Comparison of ENCODE assay signal across 8 mouse cellular contexts in genomic region chr5:149279273-149279844, GRCm38 (mm10). TPM values are rescaled to one million over a fixed set of nuclear protein-coding genes. Genes with fewer than 3 reads are reported as not detected.
DNase-seq lines count a peak whose midpoint lies in the region; ATAC-seq lines count a peak whose summit lies in the region.

No protein-coding gene starts in this region.

- WGBS in heart, embryonic 10.5 days: 25% methylated on average over 22 of the region's 22 CpGs
- WGBS in kidney, embryonic 16.5 days: 39% methylated on average over 22 of the region's 22 CpGs
- 30% methylated on average over 22 of the region's 22 CpGs for WGBS in midbrain, embryonic 12.5 days

- peak overlapping the region; percentile 37; the same call in 1 of the 2 replicates for H3K4me3 ChIP-seq in heart, embryonic 10.5 days
- H3K4me3 ChIP-seq in kidney, embryonic 16.5 days (ENCODE audit: low read length): no peak overlapping the region
- 0 out of 2 replicates have a peak overlapping the region, but pooled peaks have one; percentile 1 for H3K4me3 ChIP-seq in midbrain, embryonic 12.5 days

- no peaks in the 10 kb centered on the region; the same call in 1 of the 2 replicates for H3K36me3 ChIP-seq in heart, embryonic 10.5 days
- no peaks in the 10 kb centered on the region for H3K36me3 ChIP-seq in kidney, embryonic 16.5 days (ENCODE audit: insufficient read depth, low read length)
- H3K36me3 ChIP-seq in midbrain, embryonic 12.5 days: no peaks in the 10 kb centered on the region

- H3K27me3 ChIP-seq in heart, embryonic 10.5 days (ENCODE audit: insufficient read depth, poor library complexity, severe bottlenecking): no peaks in the 10 kb centered on the region
- no peaks in the 10 kb centered on the region for H3K27me3 ChIP-seq in kidney, embryonic 16.5 days (ENCODE audit: insufficient read depth, low read length)
- no peaks in the 10 kb centered on the region; the same call in 1 of the 2 replicates for H3K27me3 ChIP-seq in midbrain, embryonic 12.5 days

- peak; percentile 51 for DNase-seq in layer of hippocampus, adult 11-12 months (ENCODE audit: low spot score)
- DNase-seq in layer of hippocampus, adult 9-10 months (ENCODE audit: low spot score): no peak
- peak; percentile 73 for DNase-seq in embryo, embryonic 11 days
- peak; percentile 82 for DNase-seq in heart, embryonic 10.5 days (ENCODE audit: low spot score)
- DNase-seq in spleen, adult 18-20 months: no peak
- DNase-seq in urinary bladder, postnatal 10 days (ENCODE audit: low spot score): no peak

- H3K4me1 ChIP-seq in heart, embryonic 10.5 days: peaks cover 9% of the 10 kb centered on the region; the same call in 1 of the 2 replicates
- H3K4me1 ChIP-seq in kidney, embryonic 16.5 days (ENCODE audit: insufficient read depth, low read length): peaks cover 4% of the 10 kb centered on the region; the same call in 1 of the 2 replicates
- no peaks in the 10 kb centered on the region for H3K4me1 ChIP-seq in midbrain, embryonic 12.5 days

- no peak overlapping the region for H3K9ac ChIP-seq in kidney, embryonic 16.5 days (replicated peaks; ENCODE audit: low read length)
- no peak overlapping the region for H3K9ac ChIP-seq in midbrain, embryonic 12.5 days (replicated peaks)

- H3K27ac ChIP-seq in heart, embryonic 10.5 days: peak overlapping the region; percentile 75; the same call in 1 of the 2 replicates
- no peak overlapping the region for H3K27ac ChIP-seq in kidney, embryonic 16.5 days (ENCODE audit: low read length)
- H3K27ac ChIP-seq in midbrain, embryonic 12.5 days (replicated peaks): peak overlapping the region; percentile 62

- ATAC-seq in kidney, embryonic 16.5 days (ENCODE audit: low FRiP score, low TSS enrichment): no peak; the same call in 1 of the 2 replicates
- peak; percentile 56; the same call in 1 of the 2 replicates for ATAC-seq in midbrain, embryonic 12.5 days (ENCODE audit: low FRiP score, low read depth)

- H3K9me3 ChIP-seq in heart, embryonic 10.5 days: peaks cover 11% of the 10 kb centered on the region; the same call in 1 of the 2 replicates
- peaks cover 16% of the 10 kb centered on the region for H3K9me3 ChIP-seq in kidney, embryonic 16.5 days (ENCODE audit: low read length)
- peaks cover 10% of the 10 kb centered on the region; the same call in 1 of the 2 replicates for H3K9me3 ChIP-seq in midbrain, embryonic 12.5 days

- H3K4me2 ChIP-seq in kidney, embryonic 16.5 days (replicated peaks; ENCODE audit: low read depth, low read length): peak overlapping the region; percentile 9; the same call in 1 of the 2 replicates
- peak overlapping the region; percentile 37 for H3K4me2 ChIP-seq in midbrain, embryonic 12.5 days (replicated peaks)

RNA-seq across cellular contexts. Expression of gene Alox5ap, which starts 14.8 kb away (rescaled TPM):
- polyA plus RNA-seq in heart, embryonic 10.5 days (2016; fragmentation: Nextera tagmentation; extraction: Ambion mirVana): 4.3 and 4.5 TPM in 2 replicates
- 12.6 and 17.8 TPM in 2 replicates for polyA plus RNA-seq in kidney, embryonic 16.5 days (2015; fragmentation: Nextera tagmentation; extraction: Ambion mirVana)
- polyA plus RNA-seq in midbrain, embryonic 12.5 days (2016; fragmentation: Nextera tagmentation; extraction: Ambion mirVana): 4.8 and 6.5 TPM in 2 replicates

Comparison
In these comparisons a context has a peak if more than half of its experiments do, and no peak if none do; other contexts are left out.
1. DNase-seq: peak in layer of hippocampus, adult 11-12 months (single experiment), embryo, embryonic 11 days (single experiment) and heart, embryonic 10.5 days (single experiment); none in layer of hippocampus, adult 9-10 months (single experiment), spleen, adult 18-20 months (0 of 2) and urinary bladder, postnatal 10 days (single experiment).